In the genomic region with DNA sequence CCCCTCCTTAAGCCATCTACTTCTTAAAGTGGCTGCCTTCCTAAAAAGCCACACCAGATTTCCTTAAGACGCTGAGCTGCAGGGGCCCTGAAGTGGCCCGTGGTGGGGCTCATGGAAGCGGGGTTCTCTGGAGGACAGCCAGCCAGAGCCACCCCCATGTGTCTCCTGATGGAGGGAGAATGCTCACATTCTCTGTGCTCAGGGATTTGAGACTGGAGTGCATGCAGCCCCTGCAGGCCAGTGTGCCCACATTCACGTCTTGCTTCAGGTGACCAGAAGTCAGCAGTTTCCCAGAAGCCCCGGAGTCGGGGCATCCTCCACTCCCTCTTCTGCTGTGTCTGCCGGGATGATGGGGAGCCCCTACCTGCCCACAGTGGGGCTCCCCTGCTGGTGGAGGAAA, we compare ENCODE assay signal across 7 mouse cellular contexts. TPM values are rescaled to one million over a fixed set of nuclear protein-coding genes. Genes with fewer than 3 reads are reported as not detected.
A peak's percentile ranks its signal among the peaks of the same experiment; 100 is the strongest.
DNase-seq lines count a peak whose midpoint lies in the region; ATAC-seq lines count a peak whose summit lies in the region.

No protein-coding gene starts in this region.

- H3K36me3 ChIP-seq in neural tube, embryonic 11.5 days (ENCODE audit: control insufficient read depth, insufficient read depth, low read length) = peaks cover 7% of the 10 kb centered on the region; the same call in 1 of the 2 replicates
- H3K36me3 ChIP-seq in forebrain, embryonic 13.5 days (ENCODE audit: poor library complexity, severe bottlenecking) = peaks cover 18% of the 10 kb centered on the region
- H3K36me3 ChIP-seq in limb, embryonic 12.5 days = peaks cover 29% of the 10 kb centered on the region
- H3K36me3 ChIP-seq in stomach, embryonic 15.5 days = peaks cover 19% of the 10 kb centered on the region

- H3K9ac ChIP-seq in neural tube, embryonic 11.5 days (ENCODE audit: low read length) = peak overlapping the region; percentile 90; the same call in 1 of the 2 replicates
- H3K9ac ChIP-seq in forebrain, embryonic 13.5 days = peak overlapping the region; percentile 86
- peak overlapping the region; percentile 97 for H3K9ac ChIP-seq in limb, embryonic 12.5 days (replicated peaks)
- peak overlapping the region; percentile 89 for H3K9ac ChIP-seq in stomach, embryonic 15.5 days

- H3K9me3 ChIP-seq in neural tube, embryonic 11.5 days (ENCODE audit: control insufficient read depth, low read length) = no peaks in the 10 kb centered on the region
- H3K9me3 ChIP-seq in forebrain, embryonic 13.5 days (replicated peaks) = no peaks in the 10 kb centered on the region
- no peaks in the 10 kb centered on the region for H3K9me3 ChIP-seq in limb, embryonic 12.5 days
- no peaks in the 10 kb centered on the region for H3K9me3 ChIP-seq in stomach, embryonic 15.5 days

- no peak for DNase-seq in neural tube, embryonic 11.5 days (ENCODE audit: low spot score)
- DNase-seq in neural tube, embryonic 10.5 days (ENCODE audit: extremely low spot score, low spot score) = no peak
- DNase-seq in thymus, postnatal 14 days = no peak
- DNase-seq in thymus, postnatal 25 days = no peak

- peak overlapping the region; percentile 88 for H3K4me2 ChIP-seq in neural tube, embryonic 11.5 days (ENCODE audit: low read depth)
- H3K4me2 ChIP-seq in forebrain, embryonic 13.5 days = peak overlapping the region; percentile 95
- H3K4me2 ChIP-seq in limb, embryonic 12.5 days = peak overlapping the region; percentile 99
- H3K4me2 ChIP-seq in stomach, embryonic 15.5 days = peak overlapping the region; percentile 75

- peak overlapping the region; percentile 91 for H3K4me3 ChIP-seq in neural tube, embryonic 11.5 days (ENCODE audit: low read depth, low read length)
- peak overlapping the region; percentile 96 for H3K4me3 ChIP-seq in forebrain, embryonic 13.5 days
- peak overlapping the region; percentile 94 for H3K4me3 ChIP-seq in limb, embryonic 12.5 days (replicated peaks)
- H3K4me3 ChIP-seq in stomach, embryonic 15.5 days (replicated peaks) = peak overlapping the region; percentile 79

- WGBS in neural tube, embryonic 11.5 days = 59% methylated on average over 7 of the region's 7 CpGs
- 36% methylated on average over 7 of the region's 7 CpGs for WGBS in forebrain, embryonic 13.5 days
- WGBS in limb, embryonic 12.5 days = 55% methylated on average over 7 of the region's 7 CpGs
- 38% methylated on average over 7 of the region's 7 CpGs for WGBS in stomach, embryonic 15.5 days

- H3K27ac ChIP-seq in neural tube, embryonic 11.5 days (ENCODE audit: low read depth, low read length) = no peak overlapping the region
- no peak overlapping the region for H3K27ac ChIP-seq in forebrain, embryonic 13.5 days
- peak overlapping the region; percentile 98 for H3K27ac ChIP-seq in limb, embryonic 12.5 days
- peak overlapping the region; percentile 99 for H3K27ac ChIP-seq in stomach, embryonic 15.5 days

- H3K4me1 ChIP-seq in neural tube, embryonic 11.5 days (ENCODE audit: control insufficient read depth, insufficient read depth, low read length) = peaks cover 12% of the 10 kb centered on the region
- H3K4me1 ChIP-seq in forebrain, embryonic 13.5 days = peaks cover 31% of the 10 kb centered on the region
- H3K4me1 ChIP-seq in limb, embryonic 12.5 days (replicated peaks) = peaks cover 44% of the 10 kb centered on the region
- peaks cover 42% of the 10 kb centered on the region for H3K4me1 ChIP-seq in stomach, embryonic 15.5 days

- H3K27me3 ChIP-seq in neural tube, embryonic 11.5 days (ENCODE audit: control insufficient read depth, insufficient read depth, low read length) = 0 out of 2 replicates have a peak, but pooled peaks cover 4% of the 10 kb centered on the region
- H3K27me3 ChIP-seq in forebrain, embryonic 13.5 days = peaks cover 15% of the 10 kb centered on the region; the same call in 1 of the 2 replicates
- no peaks in the 10 kb centered on the region for H3K27me3 ChIP-seq in limb, embryonic 12.5 days
- no peaks in the 10 kb centered on the region for H3K27me3 ChIP-seq in stomach, embryonic 15.5 days (replicated peaks)

- no peak for ATAC-seq in neural tube, embryonic 11.5 days (ENCODE audit: insufficient read depth, low FRiP score, low TSS enrichment)
- ATAC-seq in forebrain, embryonic 13.5 days = no peak
- ATAC-seq in limb, embryonic 12.5 days (ENCODE audit: insufficient number of reproducible peaks, insufficient read depth, low FRiP score, low TSS enrichment, low read depth) = no peak
- no peak for ATAC-seq in stomach, embryonic 15.5 days (ENCODE audit: insufficient read depth, low FRiP score, low read depth)

RNA-seq across cellular contexts. Expression of a gene that starts 1.7 kb away (rescaled TPM):
- 41.5 and 43.5 TPM in 2 replicates for polyA plus RNA-seq in neural tube, embryonic 11.5 days (2014; fragmentation: Nextera tagmentation; extraction: Ambion mirVana)
- polyA plus RNA-seq in forebrain, embryonic 13.5 days (2015; fragmentation: Nextera tagmentation; extraction: Ambion mirVana) = 23.6 and 26.6 TPM in 2 replicates
- 75.3 and 78.5 TPM in 2 replicates for polyA plus RNA-seq in limb, embryonic 12.5 days (2016; fragmentation: Nextera tagmentation; extraction: Ambion mirVana)
- polyA plus RNA-seq in stomach, embryonic 15.5 days (2015; fragmentation: Nextera tagmentation; extraction: Ambion mirVana) = 82.9 and 86.2 TPM in 2 replicates

RNA-seq across cellular contexts. Expression of a gene that starts 16.2 kb away (rescaled TPM):
- 0.09 and 0.15 TPM in 2 replicates for polyA plus RNA-seq in neural tube, embryonic 11.5 days (2014; fragmentation: Nextera tagmentation; extraction: Ambion mirVana)
- 0.18 and 0.28 TPM in 2 replicates for polyA plus RNA-seq in forebrain, embryonic 13.5 days (2015; fragmentation: Nextera tagmentation; extraction: Ambion mirVana)
- 0.19 TPM in 2 replicates for polyA plus RNA-seq in limb, embryonic 12.5 days (2016; fragmentation: Nextera tagmentation; extraction: Ambion mirVana)
- polyA plus RNA-seq in stomach, embryonic 15.5 days (2015; fragmentation: Nextera tagmentation; extraction: Ambion mirVana) = 32.2 and 41.1 TPM in 2 replicates

RNA-seq across cellular contexts. Expression of a gene that starts 18.0 kb away (rescaled TPM):
- polyA plus RNA-seq in neural tube, embryonic 11.5 days (2014; fragmentation: Nextera tagmentation; extraction: Ambion mirVana) = 1.9 and 2.3 TPM in 2 replicates
- polyA plus RNA-seq in forebrain, embryonic 13.5 days (2015; fragmentation: Nextera tagmentation; extraction: Ambion mirVana) = 1.1 and 1.9 TPM in 2 replicates
- polyA plus RNA-seq in limb, embryonic 12.5 days (2016; fragmentation: Nextera tagmentation; extraction: Ambion mirVana) = 0.85 and 2.2 TPM in 2 replicates
- polyA plus RNA-seq in stomach, embryonic 15.5 days (2015; fragmentation: Nextera tagmentation; extraction: Ambion mirVana) = 6.1 and 6.6 TPM in 2 replicates

RNA-seq across cellular contexts. Expression of a gene that starts 31.1 kb away (rescaled TPM):
- 0.20 and 0.26 TPM in 2 replicates for polyA plus RNA-seq in neural tube, embryonic 11.5 days (2014; fragmentation: Nextera tagmentation; extraction: Ambion mirVana)
- 0.45 and 0.79 TPM in 2 replicates for polyA plus RNA-seq in forebrain, embryonic 13.5 days (2015; fragmentation: Nextera tagmentation; extraction: Ambion mirVana)
- 1.5 and 1.6 TPM in 2 replicates for polyA plus RNA-seq in limb, embryonic 12.5 days (2016; fragmentation: Nextera tagmentation; extraction: Ambion mirVana)
- polyA plus RNA-seq in stomach, embryonic 15.5 days (2015; fragmentation: Nextera tagmentation; extraction: Ambion mirVana) = 0.53 and 0.55 TPM in 2 replicates

Comparison
In these comparisons a context has a peak if more than half of its experiments do, and no peak if none do; other contexts are left out.
1. H3K27ac ChIP-seq: peak in limb, embryonic 12.5 days (single experiment) and stomach, embryonic 15.5 days (single experiment); none in neural tube, embryonic 11.5 days (single experiment) and forebrain, embryonic 13.5 days (single experiment).
2. RNA of a gene that starts 16.2 kb away (polyA plus RNA-seq): 32.2 to 41.1 TPM in stomach, embryonic 15.5 days; 0.18 to 0.28 TPM in forebrain, embryonic 13.5 days, 0.19 TPM in limb, embryonic 12.5 days and 0.09 to 0.15 TPM in neural tube, embryonic 11.5 days; every median in the first group is over 10 times any median in the second.
3. Peak in every context shown above with its lines, with median percentiles within 50 percentile points of each other: H3K4me2 ChIP-seq, H3K4me3 ChIP-seq and H3K9ac ChIP-seq.